Mouse (Mus musculus) myocyte (in vitro differentiated cells): Measurements from ENCODE around the gene Gpr18. TPM values are rescaled to one million over a fixed set of nuclear protein-coding genes. Genes with fewer than 3 reads are reported as not detected.

Experiments used
- H3K27me3 ChIP-seq: one replicate; pipeline ENCODE4 v1.6.1; 2011; ENCODE audit not compliant: control insufficient read depth, insufficient read depth, insufficient read length
- H3K36me3 ChIP-seq: one replicate; pipeline ENCODE4 v1.6.1; 2011; ENCODE audit not compliant: control insufficient read depth, insufficient read depth
- H3K4me2 ChIP-seq: one replicate; pipeline ENCODE4 v1.6.1; 2011; ENCODE audit warnings: low read depth, control low read depth
- H3K4me3 ChIP-seq: one replicate; pipeline ENCODE4 v1.5.1; 2011; ENCODE audit warnings: mild to moderate bottlenecking, control low read depth, moderate library complexity
- H3K79me2 ChIP-seq: one replicate; pipeline ENCODE4 v1.6.1; 2011; ENCODE audit not compliant: control insufficient read depth, insufficient read depth
- H3ac ChIP-seq: one replicate; pipeline ENCODE4 v1.6.1; 2011; ENCODE audit not compliant: control insufficient read depth, insufficient read length
- CEBPB ChIP-seq: IDR thresholded peaks from 2 replicates; pipeline ENCODE4 v1.6.1; 2011; ENCODE audit warnings: mild to moderate bottlenecking, moderate library complexity; ENCODE audit not compliant: poor library complexity, insufficient read depth, severe bottlenecking
- E2F4 ChIP-seq: IDR thresholded peaks from one replicate; pipeline ENCODE4 v1.6.1; 2011; ENCODE audit warnings: mild to moderate bottlenecking, control low read depth, moderate library complexity; ENCODE audit not compliant: insufficient read depth
- MAX ChIP-seq: IDR thresholded peaks from one replicate; pipeline ENCODE4 v1.6.1; 2011; ENCODE audit warnings: low read depth, mild to moderate bottlenecking, control low read depth
- MYOD1 ChIP-seq, 3 experiments: IDR thresholded peaks; one replicate each; pipeline ENCODE4 v1.6.1; 2011; ENCODE audit warnings: control low read depth in 2 of 3, low read depth in 2 of 3, mild to moderate bottlenecking in 2 of 3, moderate library complexity in 1 of 3; ENCODE audit not compliant: insufficient read length in 2 of 3, control insufficient read depth in 1 of 3
- MYOG ChIP-seq, 3 experiments: IDR thresholded peaks; one replicate each; pipeline ENCODE4 v1.6.1; 2011; ENCODE audit warnings: control low read depth in 2 of 3, low read depth in 2 of 3, mild to moderate bottlenecking in 2 of 3; ENCODE audit not compliant: insufficient read length in 2 of 3, control insufficient read depth in 1 of 3, insufficient read depth in 1 of 3
- POLR2A ChIP-seq: IDR thresholded peaks from one replicate; pipeline ENCODE4 v1.6.1; 2011; ENCODE audit warnings: low read depth, mild to moderate bottlenecking, control low read depth, moderate library complexity; ENCODE audit not compliant: insufficient read length
- POLR2AphosphoS2 ChIP-seq: IDR thresholded peaks from one replicate; pipeline ENCODE4 v1.6.1; 2011; ENCODE audit warnings: low read depth, control low read depth; ENCODE audit not compliant: insufficient read length
- REST ChIP-seq: IDR thresholded peaks from one replicate; pipeline ENCODE4 v1.6.1; 2011; ENCODE audit warnings: mild to moderate bottlenecking, control low read depth, moderate library complexity; ENCODE audit not compliant: insufficient read depth, insufficient read length
- SRF ChIP-seq: IDR thresholded peaks from one replicate; pipeline ENCODE4 v1.6.1; 2011; ENCODE audit warnings: low read depth; ENCODE audit not compliant: control insufficient read depth, insufficient read length
- TCF12 ChIP-seq: IDR thresholded peaks from one replicate; pipeline ENCODE4 v1.6.1; 2011; ENCODE audit warnings: mild to moderate bottlenecking, control low read depth; ENCODE audit not compliant: poor library complexity, insufficient read depth, severe bottlenecking
- TCF3 ChIP-seq: IDR thresholded peaks from one replicate; pipeline ENCODE4 v1.6.1; 2011; ENCODE audit warnings: low read depth, control low read depth; ENCODE audit not compliant: insufficient read length
- USF1 ChIP-seq: IDR thresholded peaks from one replicate; pipeline ENCODE4 v1.6.1; 2011; ENCODE audit warnings: low read depth, mild to moderate bottlenecking, control low read depth, moderate library complexity
- polyA plus RNA-seq: library from polyadenylated mRNA; unstranded; fragments of >200 nt; fragmentation: generic; extraction: Trizol; gene quantifications from one replicate; pipeline ENCODE4 v1.2.1, GENCODE M21; 2012; ENCODE audit warnings: missing spikeins

Gene Gpr18
- polyA plus RNA-seq, 1 experiment = not detected

- Histone ChIP-seq H3K4me3 (no peak overlapping the region), H3K79me2 (no peaks in the 10 kb centered on the region), H3K4me2 (no peak overlapping the region), H3K27me3 (no peaks in the 10 kb centered on the region), H3ac (no peak overlapping the region), H3K36me3 (peaks cover 4% of the 10 kb centered on the region)
- no peak for TF ChIP-seq REST
- TF ChIP-seq MYOG (IDR thresholded peaks at IDR 0.05; ENCODE audit: control insufficient read depth in 1 of 3, insufficient read depth in 1 of 3, insufficient read length in 2 of 3, low read depth in 2 of 3) = no peak
- no peak for TF ChIP-seq CEBPB
- TF ChIP-seq TCF12 = no peak
- no peak for TF ChIP-seq POLR2AphosphoS2
- no peak for TF ChIP-seq MAX
- TF ChIP-seq USF1 = no peak
- no peak for TF ChIP-seq POLR2A
- TF ChIP-seq SRF = no peak
- no peak for TF ChIP-seq E2F4
- TF ChIP-seq TCF3 = no peak
Observed at GRCm38 (mm10) chr14:121936856-121937255, 21.3 kb upstream of the Gpr18 start.

GRCm38 (mm10) chr14:121936356-121936755 is 20.8 kb upstream of the Gpr18 start:
- Histone ChIP-seq H3K4me3 (no peak overlapping the region), H3K27me3 (no peaks in the 10 kb centered on the region), H3K4me2 (no peak overlapping the region), H3ac (no peak overlapping the region), H3K36me3 (peaks cover 4% of the 10 kb centered on the region), H3K79me2 (no peaks in the 10 kb centered on the region)
- TF ChIP-seq REST (no peak), TCF12 (no peak), E2F4 (no peak), TCF3 (no peak), MYOG (IDR thresholded peaks at IDR 0.05; ENCODE audit: control insufficient read depth in 1 of 3, insufficient read depth in 1 of 3, insufficient read length in 2 of 3, low read depth in 2 of 3) (no peak), POLR2AphosphoS2 (no peak), MAX (no peak), MYOD1 (IDR thresholded peaks at IDR 0.05; ENCODE audit: control insufficient read depth in 1 of 3, insufficient read length in 2 of 3, low read depth in 2 of 3) (no peak), CEBPB (no peak)

GRCm38 (mm10) chr14:121934597-121934946 is 19.0 kb upstream of the Gpr18 start:
- TF ChIP-seq SRF (no peak), MYOG (IDR thresholded peaks at IDR 0.05; ENCODE audit: control insufficient read depth in 1 of 3, insufficient read depth in 1 of 3, insufficient read length in 2 of 3, low read depth in 2 of 3) (no peak), POLR2A (no peak), USF1 (no peak), TCF3 (no peak), CEBPB (no peak), POLR2AphosphoS2 (no peak), REST (no peak), TCF12 (no peak), MYOD1 (IDR thresholded peaks at IDR 0.05; ENCODE audit: control insufficient read depth in 1 of 3, insufficient read length in 2 of 3, low read depth in 2 of 3) (no peak), E2F4 (no peak), MAX (no peak)
- Histone ChIP-seq H3K79me2 (no peaks in the 10 kb centered on the region), H3K36me3 (peaks cover 4% of the 10 kb centered on the region), H3ac (no peak overlapping the region), H3K4me3 (no peak overlapping the region), H3K27me3 (no peaks in the 10 kb centered on the region), H3K4me2 (no peak overlapping the region)

GRCm38 (mm10) chr14:121933906-121934596 is 18.5 kb upstream of the Gpr18 start:
- TF ChIP-seq TCF12 (no peak), REST (no peak), CEBPB (no peak), POLR2A (no peak), USF1 (no peak), SRF (no peak), MYOG (IDR thresholded peaks at IDR 0.05; ENCODE audit: control insufficient read depth in 1 of 3, insufficient read depth in 1 of 3, insufficient read length in 2 of 3, low read depth in 2 of 3) (no peak), POLR2AphosphoS2 (no peak), TCF3 (no peak), E2F4 (no peak), MAX (no peak)
- Histone ChIP-seq H3K27me3 (no peaks in the 10 kb centered on the region), H3K4me2 (no peak overlapping the region), H3K4me3 (no peak overlapping the region), H3K79me2 (no peaks in the 10 kb centered on the region), H3K36me3 (peaks cover 4% of the 10 kb centered on the region), H3ac (no peak overlapping the region)
